Mouse (Mus musculus) cerebellum, adult 9-11 months (tissue): ENCODE measurements around the gene Cdh6.
A peak's percentile ranks its signal among the peaks of the same experiment; 100 is the strongest.

Source experiments
- DNase-seq: peaks from one replicate; pipeline ENCODE4 v3.0.0; 2022

The Cdh6 gene

DNA sequence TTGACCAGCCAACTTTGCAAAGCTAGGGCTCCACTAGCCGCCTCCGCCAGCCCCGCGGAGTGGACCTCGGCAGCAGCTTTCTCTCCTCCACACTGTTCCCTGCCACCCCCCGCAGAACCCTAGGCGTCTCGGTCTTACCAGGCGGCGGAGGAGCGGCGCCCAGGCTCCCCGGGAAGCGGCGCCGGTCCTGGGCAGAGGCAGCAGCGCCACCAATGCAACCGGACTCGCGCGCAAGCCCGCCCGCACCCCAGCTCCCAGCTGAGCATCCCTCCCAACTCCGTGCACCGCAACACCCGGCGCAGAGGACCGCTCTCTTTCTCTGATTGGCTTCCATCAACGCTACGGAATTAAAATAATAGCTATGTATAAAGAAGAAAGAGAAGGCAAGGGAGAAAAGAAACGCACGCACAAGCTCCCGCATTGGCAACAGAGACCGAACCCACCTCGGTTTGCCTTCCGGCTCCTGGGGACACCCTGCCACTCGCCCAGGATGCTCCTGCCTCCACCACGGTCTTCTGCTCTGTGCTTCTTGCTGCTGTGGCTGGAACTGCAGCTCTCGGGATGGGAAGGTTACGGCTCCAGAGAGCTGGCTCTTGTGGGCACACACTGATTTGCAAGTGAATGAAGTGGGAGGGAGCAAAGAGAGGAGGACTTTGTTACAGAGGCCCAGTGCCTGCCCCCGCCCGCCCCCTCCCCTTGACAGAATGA is at the start of gene Cdh6:
Gene Cdh6, minus strand, starts transcription at position 605 of the 708 bp plus-strand sequence.
- peak; percentile 14 for DNase-seq

DNA sequence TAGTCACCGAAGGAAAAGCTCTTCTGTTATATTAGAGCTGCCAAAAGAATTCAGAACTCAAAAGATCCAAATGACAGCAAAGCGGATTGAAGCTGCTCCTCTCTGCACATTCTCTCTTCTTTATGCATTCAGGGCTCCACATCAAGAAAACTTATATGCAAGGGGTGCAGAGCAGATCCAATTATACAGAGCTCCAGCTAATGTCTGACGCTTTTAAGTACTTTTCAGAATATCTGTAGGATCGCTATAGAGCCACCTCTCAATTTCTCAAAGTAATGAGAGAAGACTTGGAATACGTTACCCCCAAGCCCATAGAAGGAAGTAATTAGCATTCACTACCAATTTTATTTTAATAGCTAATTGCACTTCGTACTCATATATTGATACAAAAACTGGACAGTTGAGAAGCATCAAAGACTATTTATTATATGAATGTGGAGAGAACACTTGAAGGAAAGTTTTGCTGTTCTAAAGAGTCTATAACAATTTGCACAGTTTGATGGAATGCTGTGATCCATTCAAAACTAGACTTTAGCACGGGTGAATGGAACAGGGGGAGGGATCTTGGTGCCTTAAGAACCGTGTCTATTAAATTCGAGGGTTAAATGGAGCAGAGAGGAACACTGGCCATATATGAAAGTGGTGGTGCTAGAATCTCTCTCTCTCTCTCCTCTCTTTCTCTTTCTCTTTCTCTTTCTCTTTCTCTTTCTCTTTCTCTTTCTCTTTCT is 46.4 kb upstream of the Cdh6 start:
- no peak for DNase-seq

DNA sequence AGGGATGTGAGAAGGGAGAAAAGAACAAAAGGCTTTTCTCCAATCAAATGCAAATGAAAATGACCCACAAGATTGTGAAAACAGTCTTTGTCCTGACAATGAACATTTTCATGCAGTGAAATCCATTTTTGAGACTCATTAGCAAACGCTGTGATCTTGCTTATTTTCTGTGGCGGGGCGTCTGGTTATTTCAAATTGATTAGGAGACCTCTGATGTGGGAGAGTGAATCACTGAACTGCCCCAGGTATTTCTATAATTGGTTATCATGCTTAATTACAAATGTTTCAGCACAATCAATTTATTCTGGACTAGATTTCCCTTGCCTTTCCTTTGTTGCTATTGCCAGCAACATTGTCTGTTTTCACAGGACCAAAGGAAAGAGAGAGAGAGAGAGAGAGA is 44.3 kb upstream of the Cdh6 start:
- no peak for DNase-seq

DNA sequence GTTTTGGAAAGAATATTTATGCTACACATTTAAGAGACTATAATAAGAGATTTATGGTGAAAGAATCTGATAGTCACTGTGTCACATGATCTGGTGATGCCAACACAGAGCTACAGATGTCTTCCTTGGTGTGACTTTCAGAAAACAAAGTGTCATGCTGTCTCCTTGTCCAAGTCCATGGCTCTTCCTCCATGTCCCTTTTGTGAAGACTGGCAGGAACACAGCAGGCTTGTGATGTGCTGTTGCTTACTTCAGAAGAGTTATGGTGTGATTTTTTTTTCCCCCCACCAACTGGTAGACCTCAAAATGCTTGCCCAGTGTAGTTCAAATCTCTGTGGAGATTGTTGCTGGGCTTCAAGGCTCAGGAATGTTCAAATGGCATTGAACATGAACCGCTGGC is 43.7 kb upstream of the Cdh6 start:
- DNase-seq = no peak

DNA sequence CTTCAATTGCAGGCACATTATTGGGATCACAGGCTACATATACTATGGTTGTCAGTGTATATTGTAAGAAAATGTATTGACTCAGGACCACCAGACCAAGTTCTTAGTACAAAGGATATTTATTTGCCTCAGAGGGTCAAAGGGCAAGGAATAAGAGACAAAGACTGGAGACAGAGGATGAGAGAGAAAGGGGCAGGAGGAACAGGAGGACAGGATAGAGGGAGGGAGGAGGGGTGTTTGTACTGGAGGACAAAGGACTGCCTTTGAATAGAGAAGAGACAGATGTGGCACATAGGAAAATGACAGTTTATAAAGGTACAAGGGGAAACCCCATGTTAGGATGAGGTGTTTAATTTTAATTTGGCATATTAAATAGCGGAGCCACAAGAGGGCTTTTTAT is 39.5 kb upstream of the Cdh6 start:
- no peak for DNase-seq

DNA sequence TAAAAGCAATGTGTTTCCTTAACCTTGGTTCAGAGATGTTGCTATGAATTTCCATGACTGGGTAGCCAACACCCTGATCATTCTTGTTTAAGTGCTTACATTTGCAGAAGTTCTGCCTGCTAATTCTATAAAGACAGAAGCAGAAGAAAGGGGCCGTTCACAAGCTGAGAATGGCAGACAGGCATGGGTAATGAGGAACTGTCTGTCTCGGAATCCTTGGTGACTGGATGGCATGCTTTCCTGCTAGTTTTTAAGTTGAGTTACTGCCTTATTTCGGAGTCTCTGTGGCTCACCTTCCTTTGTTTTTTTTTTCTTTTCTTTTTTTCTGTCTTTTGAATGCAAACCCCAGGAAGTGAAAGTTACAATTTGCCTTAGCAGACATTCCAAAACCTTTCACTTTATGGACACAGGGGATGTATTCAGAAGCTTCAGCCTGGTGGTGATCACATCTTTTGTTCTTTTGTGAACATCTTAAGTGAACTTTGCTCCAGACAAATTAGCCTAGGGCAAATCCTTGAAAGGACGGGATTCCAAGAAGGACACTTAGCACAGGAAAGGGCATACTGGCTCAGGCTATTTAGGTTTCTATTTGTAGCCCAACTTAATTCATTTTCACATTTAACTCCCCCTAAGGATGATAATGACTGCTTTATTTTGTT is 38.7 kb upstream of the Cdh6 start:
- no peak for DNase-seq

DNA sequence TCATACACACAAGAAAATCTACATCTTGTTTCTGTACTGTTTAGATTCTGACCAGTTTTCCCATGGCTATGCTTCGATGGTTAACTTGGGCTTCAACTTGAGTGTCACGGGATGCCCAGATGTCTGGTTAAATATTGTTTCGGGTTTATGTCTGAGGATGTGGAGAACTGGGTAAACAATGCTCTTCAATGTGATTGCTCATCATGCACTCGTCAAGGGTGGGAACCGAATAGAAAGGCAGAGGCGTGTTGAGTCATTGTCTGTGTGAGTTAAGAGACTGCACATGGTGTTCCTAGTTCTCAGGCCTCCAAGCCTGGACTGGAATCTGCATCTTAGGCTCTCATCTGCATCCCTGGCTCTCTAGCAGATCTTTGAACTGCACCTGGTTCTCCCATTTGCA is 36.7 kb upstream of the Cdh6 start:
- DNase-seq = no peak

DNA sequence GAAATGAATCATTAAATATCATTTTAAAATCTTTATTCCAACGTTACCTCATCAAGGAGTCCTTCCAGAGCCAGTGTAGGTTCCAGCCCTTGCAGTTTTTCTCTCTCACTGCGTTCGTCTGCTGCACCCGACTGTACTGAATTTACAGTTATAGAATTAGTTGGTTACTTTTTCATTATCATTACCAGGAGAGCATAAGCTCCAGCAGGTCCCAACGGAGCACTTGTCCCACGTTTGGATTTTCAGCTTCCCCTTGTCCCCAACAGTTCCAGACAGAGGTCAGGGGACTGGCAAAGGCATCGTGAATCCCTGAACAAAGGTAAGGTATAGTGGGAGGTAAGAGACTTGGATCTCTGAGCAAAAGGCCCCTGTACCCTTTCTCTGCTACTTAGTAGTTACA is 35.2 kb upstream of the Cdh6 start:
- DNase-seq = no peak

DNA sequence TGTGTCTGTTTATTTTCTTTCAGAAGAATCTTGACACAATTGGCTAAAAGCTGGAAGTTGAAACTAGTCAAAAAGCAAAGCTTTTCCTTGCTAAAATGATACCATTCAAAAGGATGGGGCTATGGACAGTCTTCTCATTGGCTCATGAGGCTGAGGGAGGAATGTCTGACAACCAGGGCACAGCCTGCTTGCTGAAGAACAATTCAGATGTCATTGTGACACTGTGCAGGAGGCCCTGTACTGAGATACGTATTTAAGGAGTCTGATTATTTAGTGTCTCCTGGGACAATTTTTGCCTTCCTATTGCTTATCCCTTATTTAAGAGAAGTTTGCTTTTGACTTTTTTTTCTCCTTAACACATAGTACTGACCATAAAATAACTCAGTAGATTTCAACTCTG is 22.8 kb upstream of the Cdh6 start:
- no peak for DNase-seq

DNA sequence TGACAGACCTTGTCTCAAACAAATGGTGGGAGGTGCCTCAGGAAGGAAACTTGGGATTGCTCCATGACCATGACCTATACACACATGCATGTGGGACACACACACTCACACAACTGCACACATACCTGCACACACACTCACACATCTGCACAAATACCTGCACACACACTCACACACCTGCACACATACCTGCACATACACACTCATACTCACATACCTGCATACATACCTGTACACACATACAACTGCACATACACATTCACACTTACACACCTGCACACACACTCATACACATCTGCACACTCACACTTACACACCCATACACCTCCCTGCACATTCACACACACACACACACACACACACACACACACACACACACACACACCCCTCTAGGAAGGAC is 20.6 kb upstream of the Cdh6 start:
- DNase-seq = no peak

DNA sequence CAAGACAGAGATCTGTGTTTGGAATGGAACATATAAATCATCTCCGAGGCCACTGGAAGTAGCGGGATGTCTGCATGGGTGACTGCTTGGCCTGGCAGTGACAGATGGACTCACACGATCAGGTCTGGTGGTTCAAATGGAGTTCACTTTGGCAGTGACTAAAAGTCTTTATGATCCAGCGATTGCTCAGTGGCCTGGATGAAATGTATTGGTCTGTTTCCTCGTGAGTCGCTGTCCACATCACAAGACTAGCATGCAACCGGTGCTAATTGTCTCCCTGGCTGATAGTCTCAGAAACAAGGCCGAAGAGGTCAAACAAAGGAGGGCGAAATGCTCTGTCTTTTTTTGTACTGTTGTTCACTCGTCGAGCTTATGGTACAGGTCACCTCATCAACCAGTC is 19.6 kb upstream of the Cdh6 start:
- no peak for DNase-seq

DNA sequence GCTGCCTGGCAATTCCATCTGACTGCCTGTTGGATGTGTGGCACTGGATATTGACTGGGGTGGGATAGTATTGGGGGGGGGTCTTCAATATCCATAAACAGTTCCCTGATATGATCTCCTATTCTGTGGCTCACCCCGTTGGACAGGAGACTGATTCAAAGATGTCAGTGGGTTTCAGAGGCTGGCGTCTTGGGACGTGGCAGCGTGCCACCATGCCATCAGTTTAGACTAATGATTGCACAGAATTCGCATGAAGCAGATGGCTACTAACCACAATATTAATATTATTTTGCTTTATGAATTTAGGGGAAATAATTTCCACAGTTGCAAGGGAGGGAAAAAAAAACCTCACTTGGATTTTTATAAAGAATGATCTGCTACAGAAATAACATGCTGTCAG is 10.2 kb upstream of the Cdh6 start:
- DNase-seq = no peak

DNA sequence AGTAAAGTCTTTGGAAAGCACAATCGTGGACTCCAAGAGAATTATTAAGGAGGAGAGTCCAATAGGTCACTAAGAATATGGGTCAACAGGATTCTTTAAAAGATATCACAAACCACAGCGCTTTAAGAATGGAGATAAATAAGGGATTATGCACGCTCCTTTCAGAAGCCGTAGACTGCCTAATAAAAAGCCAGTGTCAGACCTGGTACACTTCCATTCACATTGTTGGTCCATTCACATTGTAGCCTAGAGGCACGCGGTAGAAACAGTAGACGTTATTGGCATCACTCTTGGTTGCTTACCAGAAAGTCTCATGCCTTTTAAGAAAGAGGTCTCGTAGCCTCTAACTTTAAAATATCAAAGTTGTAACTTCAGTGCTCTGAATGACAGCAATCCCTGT is 8.0 kb upstream of the Cdh6 start:
- no peak for DNase-seq

DNA sequence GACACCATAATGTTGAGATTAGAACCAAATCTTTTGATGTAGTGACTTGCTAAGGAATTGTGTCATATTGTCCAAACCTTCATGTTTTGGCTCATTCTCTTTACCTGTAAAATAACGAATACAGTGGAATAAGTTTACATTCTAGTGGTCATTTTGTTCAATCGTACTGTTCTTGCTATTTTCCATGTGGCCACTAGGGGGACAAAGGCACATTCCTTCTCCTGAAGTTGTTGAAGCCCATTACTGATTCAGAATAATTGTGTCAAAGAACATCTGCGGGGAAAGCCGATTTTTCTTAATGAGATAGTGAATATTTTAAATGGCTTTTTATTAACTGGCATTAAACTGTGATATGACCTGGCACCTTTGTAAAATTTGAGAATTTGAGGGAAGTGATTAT is 7.5 kb upstream of the Cdh6 start:
- DNase-seq = no peak

DNA sequence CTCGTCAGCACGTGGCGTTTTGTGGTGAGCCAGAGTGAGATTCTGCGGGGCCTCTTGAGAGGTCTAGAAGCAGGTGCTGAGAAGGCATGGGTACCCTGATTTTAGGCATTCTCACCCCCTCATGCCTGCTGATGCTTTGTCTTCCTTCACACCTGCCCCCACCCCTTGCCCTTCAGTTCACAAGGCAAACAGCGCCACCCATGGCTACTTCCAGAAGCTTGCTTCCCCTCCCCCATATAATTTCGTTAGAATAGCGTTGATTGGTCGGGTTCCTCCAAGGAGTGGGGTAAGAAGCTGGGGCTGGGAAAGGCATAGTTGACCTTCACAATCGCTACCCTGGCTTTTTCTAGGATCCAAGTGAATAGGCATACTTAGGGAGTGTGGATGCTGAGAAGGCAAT is 2.5 kb upstream of the Cdh6 start:
- no peak for DNase-seq

DNA sequence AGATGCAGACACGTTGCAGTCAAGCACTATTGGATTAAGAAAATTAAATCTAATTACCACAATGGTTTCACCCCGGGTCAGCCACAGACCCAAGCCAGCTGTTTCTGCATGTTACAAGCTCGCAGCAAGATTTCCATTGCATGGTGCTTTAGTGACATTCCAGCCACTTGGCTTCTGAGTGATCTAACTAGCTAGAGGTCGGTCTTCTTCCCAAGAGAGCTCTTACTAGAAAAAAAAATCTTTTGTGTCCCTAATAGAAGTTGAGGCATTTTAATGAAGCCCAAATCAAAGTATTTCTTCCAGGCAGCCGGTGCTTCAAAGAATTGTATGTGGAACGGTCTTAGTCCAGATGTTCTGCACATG is 1.1 kb upstream of the Cdh6 start:
- DNase-seq = no peak

DNA sequence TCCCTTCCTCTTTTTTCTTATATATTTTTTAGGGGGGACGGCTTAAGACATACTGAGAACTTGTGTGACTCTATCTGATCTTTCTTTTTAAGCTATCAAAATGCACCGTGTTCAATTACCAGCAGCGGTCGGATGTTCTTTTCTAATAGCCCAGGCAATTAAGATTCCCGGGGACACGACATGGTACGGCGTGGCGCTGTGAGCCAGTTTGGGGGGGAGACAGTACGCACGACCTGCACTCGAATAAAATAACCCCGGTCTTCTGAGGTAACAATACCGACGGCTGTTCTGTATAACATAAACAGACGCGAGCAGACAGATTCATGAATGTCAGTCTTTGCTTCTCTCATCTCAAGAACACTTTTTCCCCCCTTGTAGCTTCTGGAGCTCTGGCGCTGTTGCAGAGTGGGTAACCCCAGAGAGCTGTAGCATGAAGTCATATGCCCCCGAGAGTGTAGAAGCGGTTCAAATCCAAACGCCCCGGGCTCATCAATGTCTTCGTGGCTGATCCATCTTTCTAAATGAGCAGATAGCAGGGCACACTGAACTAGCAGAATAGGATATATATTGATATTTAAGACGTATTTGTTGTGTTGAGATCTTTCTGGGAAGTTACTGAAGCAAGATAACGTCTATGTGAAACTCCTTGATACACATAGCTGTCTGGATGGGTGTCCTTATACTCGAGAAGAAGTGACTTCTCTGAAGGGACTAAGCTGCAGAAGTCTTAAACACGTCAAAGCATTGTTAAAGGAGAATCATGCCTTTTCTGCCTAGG is 554 bp upstream of the Cdh6 start:
- DNase-seq = no peak

DNA sequence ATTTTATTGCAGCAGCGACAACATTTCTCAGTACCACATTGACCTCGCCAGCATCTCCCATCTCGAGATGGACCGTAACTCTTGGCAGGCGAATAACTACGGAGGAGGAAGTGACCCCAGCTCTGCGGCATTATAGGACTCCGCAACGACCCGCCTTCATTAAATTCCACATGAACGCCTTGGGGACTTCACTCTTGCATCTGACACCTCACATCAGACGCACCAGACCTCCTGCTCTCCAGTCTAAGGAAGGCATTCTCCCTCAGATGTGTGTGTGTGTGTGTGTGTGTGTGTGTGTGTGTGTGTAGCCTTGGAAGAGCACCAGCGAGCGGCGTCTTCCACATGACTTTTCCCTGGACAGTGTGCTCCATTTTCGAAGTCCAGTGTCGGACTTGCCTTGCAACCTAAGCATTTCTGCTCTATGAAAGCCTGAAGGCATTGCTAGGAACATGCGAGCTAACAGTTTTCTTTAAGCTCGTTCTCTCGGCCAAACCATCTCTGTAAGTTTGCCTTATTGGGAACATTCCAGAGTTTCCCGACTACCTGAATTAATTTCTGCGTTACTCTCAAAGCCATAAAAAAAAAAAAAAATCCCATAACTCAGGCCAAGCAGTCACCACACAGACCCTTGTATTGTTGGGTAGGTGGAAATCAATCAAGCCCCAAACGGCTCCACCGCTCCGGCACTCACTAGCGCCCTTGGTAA is 957 bp downstream of the Cdh6 start:
- DNase-seq = no peak

DNA sequence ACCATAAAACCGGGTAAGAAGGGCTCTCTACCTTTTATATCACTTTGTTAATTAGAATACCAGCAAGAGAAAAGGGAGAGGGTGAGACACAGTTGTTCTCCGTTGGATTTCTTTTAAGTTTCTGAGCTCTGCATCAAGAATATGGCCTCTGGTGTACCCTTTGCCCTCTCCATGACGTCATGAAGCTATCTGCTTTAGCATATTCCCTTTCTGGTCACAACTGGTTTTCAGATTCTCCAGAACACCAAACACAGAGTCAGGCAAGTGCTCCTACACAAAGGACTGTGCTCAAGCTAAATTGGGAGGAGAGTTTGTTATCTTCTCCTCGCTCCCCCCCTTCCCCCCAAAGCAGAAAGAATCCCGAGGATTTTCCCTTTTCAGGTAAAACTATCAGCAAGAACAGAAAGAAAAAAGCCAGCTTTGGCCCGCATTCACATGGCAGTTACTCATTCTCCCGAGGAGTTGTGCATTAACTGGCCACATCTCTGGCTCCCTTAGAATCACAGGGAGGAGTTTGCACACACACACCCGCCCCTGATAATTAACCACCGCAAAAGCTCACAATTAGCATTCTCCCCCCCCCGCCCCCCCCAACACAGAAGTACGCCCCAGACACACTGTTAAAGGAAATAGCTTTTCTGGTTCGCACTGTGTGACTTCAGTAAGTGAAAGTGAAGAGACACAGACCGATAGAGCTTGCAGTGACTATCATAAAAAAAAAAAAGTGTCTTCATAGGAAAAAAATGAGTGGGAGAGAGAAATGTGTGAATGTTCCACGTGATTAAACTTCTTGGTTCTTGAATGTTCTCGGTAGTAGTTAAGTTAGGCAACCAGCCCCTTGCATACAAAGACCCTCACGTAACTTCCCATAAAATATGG is 1.8 kb downstream of the Cdh6 start:
- DNase-seq = no peak

DNA sequence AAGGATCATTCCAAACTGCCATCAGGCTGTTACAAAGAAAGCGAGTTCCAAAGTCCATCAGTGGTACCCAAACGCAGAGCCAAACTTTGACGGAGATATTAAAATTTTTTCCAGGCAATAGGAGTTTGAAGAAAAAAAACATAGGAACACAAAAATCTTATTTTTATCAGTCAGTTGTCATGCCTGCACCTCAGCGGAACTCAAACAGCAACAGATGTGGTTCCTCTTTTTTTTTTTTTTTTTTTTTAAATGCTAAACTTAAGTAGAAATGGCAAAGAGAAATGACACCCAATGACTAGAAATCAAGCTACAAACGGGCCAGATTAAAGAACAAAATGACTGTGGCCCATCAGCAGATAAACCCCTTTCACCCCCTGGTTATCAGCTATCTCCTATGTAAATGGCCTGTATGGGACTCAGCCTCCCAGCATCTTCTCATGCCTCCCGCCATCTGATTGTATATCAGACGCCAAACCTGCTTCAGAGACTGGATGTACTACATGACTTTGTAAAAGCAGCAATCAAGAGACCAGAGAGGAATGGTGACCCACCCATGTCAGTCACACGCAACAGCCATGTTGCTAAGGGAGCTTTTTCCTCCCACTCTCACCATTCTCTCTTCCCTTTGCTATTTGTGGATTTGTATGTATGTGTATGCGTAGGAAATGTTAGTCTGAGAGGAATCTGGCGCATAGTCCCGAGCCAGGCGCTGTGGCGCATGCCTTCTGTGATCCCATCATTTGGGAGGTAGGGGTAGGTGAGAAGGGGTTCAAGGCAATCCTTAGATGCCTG is 8.2 kb downstream of the Cdh6 start:
- no peak for DNase-seq

DNA sequence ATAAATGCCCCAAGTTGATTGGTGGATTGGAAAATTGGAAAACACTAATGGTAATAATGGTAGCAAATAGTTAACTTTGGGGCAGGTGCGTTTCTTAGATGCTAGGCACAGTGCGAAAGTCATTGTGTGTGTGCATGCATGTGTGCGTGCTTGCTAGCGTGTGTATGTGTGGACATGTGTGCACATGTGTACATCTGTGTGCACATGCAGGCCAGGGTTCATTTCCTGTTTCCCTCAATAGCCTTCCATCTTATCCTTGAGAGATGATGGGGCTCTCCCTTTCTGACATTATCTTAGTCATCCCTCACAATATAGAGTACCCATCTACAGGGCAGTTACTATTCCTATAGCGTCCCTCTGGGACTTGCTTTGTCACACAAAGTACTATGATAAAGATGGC is 17.7 kb downstream of the Cdh6 start:
- no peak for DNase-seq
